11 mouse cellular contexts compared by ENCODE assay signal in genomic region chr1:36571627-36572026, GRCm38 (mm10). TPM values are rescaled to one million over a fixed set of nuclear protein-coding genes. Genes with fewer than 3 reads are reported as not detected.
DNase-seq lines count a peak whose midpoint lies in the region; ATAC-seq and TF ChIP-seq lines count a peak whose summit lies in the region.
"Had no signal": no experiment of that assay in that cellular context is flagged by ENCODE, and none has a peak within 500 bp of the region (broad histone marks: within the 10 kb centered on the region; RNA-seq: fewer than 3 reads in every experiment).

No protein-coding gene starts in this region.

- intact Hi-C loops in left cerebral cortex, adult 2 months (cut with DNase I): no loop called here

- H3K4me2 ChIP-seq in limb, embryonic 12.5 days: no peak overlapping the region
- H3K4me2 ChIP-seq in heart, embryonic 13.5 days: no peak overlapping the region
- H3K4me2 ChIP-seq in liver, embryonic 11.5 days: no peak overlapping the region
- H3K4me2 ChIP-seq: hindbrain, embryonic 15.5 days had no signal

- H3K4me1 ChIP-seq in limb, embryonic 12.5 days (replicated peaks): peaks cover 72% of the 10 kb centered on the region
- peaks cover 92% of the 10 kb centered on the region for H3K4me1 ChIP-seq in limb, embryonic 10.5 days
- peaks cover 76% of the 10 kb centered on the region for H3K4me1 ChIP-seq in heart, embryonic 13.5 days
- peaks cover 17% of the 10 kb centered on the region for H3K4me1 ChIP-seq in liver, embryonic 11.5 days (replicated peaks; ENCODE audit: control insufficient read depth, insufficient read depth, low read length)

- 39% methylated on average over 6 of the region's 6 CpGs for WGBS in limb, embryonic 12.5 days
- 27% methylated on average over 6 of the region's 6 CpGs for WGBS in limb, embryonic 10.5 days
- 30% methylated on average over 6 of the region's 6 CpGs for WGBS in heart, embryonic 13.5 days
- 33% methylated on average over 6 of the region's 6 CpGs for WGBS in liver, embryonic 11.5 days

- H3K9me3 ChIP-seq in limb, embryonic 12.5 days: no peaks in the 10 kb centered on the region
- no peaks in the 10 kb centered on the region for H3K9me3 ChIP-seq in limb, embryonic 10.5 days (replicated peaks)
- H3K9me3 ChIP-seq in heart, embryonic 13.5 days: no peaks in the 10 kb centered on the region
- no peaks in the 10 kb centered on the region for H3K9me3 ChIP-seq in liver, embryonic 11.5 days (ENCODE audit: control insufficient read depth, low read length)
- H3K9me3 ChIP-seq: hindbrain, embryonic 15.5 days had no signal

- H3K27ac ChIP-seq in limb, embryonic 12.5 days: 0 out of 2 replicates have a peak overlapping the region, but pooled peaks have one; percentile 23
- no peak overlapping the region for H3K27ac ChIP-seq in limb, embryonic 10.5 days
- 0 out of 2 replicates have a peak overlapping the region, but pooled peaks have one; percentile 1 for H3K27ac ChIP-seq in heart, embryonic 13.5 days (replicated peaks)
- no peak overlapping the region for H3K27ac ChIP-seq in liver, embryonic 11.5 days (ENCODE audit: low read depth, low read length)
- no peak overlapping the region for H3K27ac ChIP-seq in left cerebral cortex, adult 2 months
- H3K27ac ChIP-seq: hindbrain, embryonic 15.5 days had no signal

- H3K27me3 ChIP-seq in limb, embryonic 12.5 days: no peaks in the 10 kb centered on the region
- no peaks in the 10 kb centered on the region for H3K27me3 ChIP-seq in limb, embryonic 10.5 days (ENCODE audit: low read depth, poor library complexity, severe bottlenecking)
- no peaks in the 10 kb centered on the region for H3K27me3 ChIP-seq in heart, embryonic 13.5 days (replicated peaks)
- 0 out of 2 replicates have a peak, but pooled peaks cover 2% of the 10 kb centered on the region for H3K27me3 ChIP-seq in liver, embryonic 11.5 days (replicated peaks; ENCODE audit: control insufficient read depth, insufficient read depth, low read length)
- H3K27me3 ChIP-seq: hindbrain, embryonic 15.5 days had no signal

- no peak for DNase-seq in limb, embryonic 10.5 days (ENCODE audit: low spot score)
- no peak for DNase-seq in liver, embryonic 11.5 days (ENCODE audit: low spot score)
- peak; percentile 78 for DNase-seq in skeletal muscle tissue, adult 2 months (ENCODE audit: low read depth, low spot score)
- no peak for DNase-seq in cerebellum, adult 9-11 months
- no peak for DNase-seq in urinary bladder, postnatal 10 days (ENCODE audit: low spot score)
- no peak for DNase-seq in left cerebral cortex, adult 2 months (ENCODE audit: extremely low spot score in 1 of 2, low spot score in 2 of 2)
- DNase-seq: cerebellum, adult 11-12 months had no signal

- H3K9ac ChIP-seq in limb, embryonic 12.5 days (replicated peaks): no peak overlapping the region
- no peak overlapping the region for H3K9ac ChIP-seq in heart, embryonic 13.5 days
- H3K9ac ChIP-seq in liver, embryonic 11.5 days (ENCODE audit: low read depth, low read length): no peak overlapping the region
- H3K9ac ChIP-seq: hindbrain, embryonic 15.5 days had no signal

- no peak for TF ChIP-seq CTCF in left cerebral cortex, adult 2 months (IDR thresholded peaks at IDR 0.05)

- H3K4me3 ChIP-seq in limb, embryonic 12.5 days (replicated peaks): no peak overlapping the region
- H3K4me3 ChIP-seq in limb, embryonic 10.5 days: no peak overlapping the region
- H3K4me3 ChIP-seq in heart, embryonic 13.5 days: no peak overlapping the region
- H3K4me3 ChIP-seq in liver, embryonic 11.5 days (ENCODE audit: low read depth, low read length): no peak overlapping the region
- no peak overlapping the region for H3K4me3 ChIP-seq in left cerebral cortex, adult 2 months
- H3K4me3 ChIP-seq: hindbrain, embryonic 15.5 days had no signal

- H3K36me3 ChIP-seq in limb, embryonic 12.5 days: no peaks in the 10 kb centered on the region
- H3K36me3 ChIP-seq in limb, embryonic 10.5 days: no peaks in the 10 kb centered on the region
- H3K36me3 ChIP-seq in heart, embryonic 13.5 days: no peaks in the 10 kb centered on the region
- no peaks in the 10 kb centered on the region for H3K36me3 ChIP-seq in liver, embryonic 11.5 days (ENCODE audit: control insufficient read depth, insufficient read depth, low read length)
- H3K36me3 ChIP-seq: hindbrain, embryonic 15.5 days had no signal

- ATAC-seq in limb, embryonic 12.5 days (ENCODE audit: insufficient number of reproducible peaks, insufficient read depth, low FRiP score, low TSS enrichment, low read depth): no peak
- no peak for ATAC-seq in heart, embryonic 13.5 days (ENCODE audit: extremely low read depth, insufficient number of reproducible peaks, low FRiP score, low TSS enrichment)
- ATAC-seq in liver, embryonic 11.5 days (replicated peaks; ENCODE audit: low FRiP score): peak; percentile 18; the same call in 1 of the 2 replicates

RNA-seq across cellular contexts. Expression of gene Sema4c, which starts 13.5 kb away (rescaled TPM):
- polyA plus RNA-seq in limb, embryonic 12.5 days (2016; fragmentation: Nextera tagmentation; extraction: Ambion mirVana): 34.1 and 35.3 TPM in 2 replicates
- polyA plus RNA-seq in limb, embryonic 10.5 days (2016; fragmentation: Nextera tagmentation; extraction: Ambion mirVana): 28.5 and 34.2 TPM in 2 replicates
- polyA plus RNA-seq in heart, embryonic 13.5 days (2015; fragmentation: Nextera tagmentation; extraction: Ambion mirVana): 10.0 and 10.2 TPM in 2 replicates
- polyA plus RNA-seq in liver, embryonic 11.5 days (2014; fragmentation: Nextera tagmentation; extraction: Ambion mirVana): 0.77 and 0.78 TPM in 2 replicates
- 10 to 100 TPM; 17.7 to 18.4 TPM for total RNA-seq in left cerebral cortex, adult 2 months (2021)
- total RNA-seq: neutrophil, adult 5-6 weeks had no signal

RNA-seq across cellular contexts. Expression of gene Ankrd39, which starts 24.4 kb away (rescaled TPM):
- polyA plus RNA-seq in limb, embryonic 12.5 days (2016; fragmentation: Nextera tagmentation; extraction: Ambion mirVana): 24.1 and 26.8 TPM in 2 replicates
- 19.5 and 20.3 TPM in 2 replicates for polyA plus RNA-seq in limb, embryonic 10.5 days (2016; fragmentation: Nextera tagmentation; extraction: Ambion mirVana)
- 23.6 and 27.2 TPM in 2 replicates for polyA plus RNA-seq in heart, embryonic 13.5 days (2015; fragmentation: Nextera tagmentation; extraction: Ambion mirVana)
- 18.2 and 22.1 TPM in 2 replicates for polyA plus RNA-seq in liver, embryonic 11.5 days (2014; fragmentation: Nextera tagmentation; extraction: Ambion mirVana)
- total RNA-seq in left cerebral cortex, adult 2 months (2021): 10 to 100 TPM; 12.0 to 14.8 TPM

RNA-seq across cellular contexts. Expression of gene Gm42417, which starts 32.4 kb away (rescaled TPM):
- 0.67 and 0.74 TPM in 2 replicates for polyA plus RNA-seq in limb, embryonic 12.5 days (2016; fragmentation: Nextera tagmentation; extraction: Ambion mirVana)
- polyA plus RNA-seq in limb, embryonic 10.5 days (2016; fragmentation: Nextera tagmentation; extraction: Ambion mirVana): 0.39 TPM in 1 of 2 replicates, not detected in the other
- not detected in 2 replicates for polyA plus RNA-seq in heart, embryonic 13.5 days (2015; fragmentation: Nextera tagmentation; extraction: Ambion mirVana)
- polyA plus RNA-seq in liver, embryonic 11.5 days (2014; fragmentation: Nextera tagmentation; extraction: Ambion mirVana): not detected in 2 replicates
- not detected for total RNA-seq in left cerebral cortex, adult 2 months (2021)
- total RNA-seq: neutrophil, adult 5-6 weeks had no signal

RNA-seq across cellular contexts. Expression of gene Ankrd23, which starts 34.9 kb away (rescaled TPM):
- 18.5 and 19.0 TPM in 2 replicates for polyA plus RNA-seq in limb, embryonic 12.5 days (2016; fragmentation: Nextera tagmentation; extraction: Ambion mirVana)
- polyA plus RNA-seq in limb, embryonic 10.5 days (2016; fragmentation: Nextera tagmentation; extraction: Ambion mirVana): 14.3 and 16.8 TPM in 2 replicates
- polyA plus RNA-seq in heart, embryonic 13.5 days (2015; fragmentation: Nextera tagmentation; extraction: Ambion mirVana): 17.7 and 20.1 TPM in 2 replicates
- polyA plus RNA-seq in liver, embryonic 11.5 days (2014; fragmentation: Nextera tagmentation; extraction: Ambion mirVana): 11.0 and 13.4 TPM in 2 replicates
- total RNA-seq in left cerebral cortex, adult 2 months (2021): 1 to 10 TPM; 5.0 to 8.1 TPM

RNA-seq across cellular contexts. Expression of gene Cnnm3, which starts 60.0 kb away (rescaled TPM):
- polyA plus RNA-seq in limb, embryonic 12.5 days (2016; fragmentation: Nextera tagmentation; extraction: Ambion mirVana): 4.4 and 5.9 TPM in 2 replicates
- polyA plus RNA-seq in limb, embryonic 10.5 days (2016; fragmentation: Nextera tagmentation; extraction: Ambion mirVana): 3.6 and 4.5 TPM in 2 replicates
- polyA plus RNA-seq in heart, embryonic 13.5 days (2015; fragmentation: Nextera tagmentation; extraction: Ambion mirVana): 2.0 and 2.4 TPM in 2 replicates
- polyA plus RNA-seq in liver, embryonic 11.5 days (2014; fragmentation: Nextera tagmentation; extraction: Ambion mirVana): 3.3 and 3.8 TPM in 2 replicates
- 10 to 100 TPM; 29.8 to 34.9 TPM for total RNA-seq in left cerebral cortex, adult 2 months (2021)

Comparison
In these comparisons a context has a peak if more than half of its experiments do, and no peak if none do; other contexts are left out.
1. H3K27ac ChIP-seq: peak in limb, embryonic 12.5 days (single experiment) and heart, embryonic 13.5 days (single experiment); none in limb, embryonic 10.5 days (single experiment), liver, embryonic 11.5 days (single experiment) and left cerebral cortex, adult 2 months (single experiment).